Mouse (Mus musculus): Measurements from ENCODE around the gene Ptprg. TPM values are rescaled to one million over a fixed set of nuclear protein-coding genes. Genes with fewer than 3 reads are reported as not detected.
A peak's percentile ranks its signal among the peaks of the same experiment; 100 is the strongest.

Gene Ptprg
- polyA plus RNA-seq, 1 experiment, result 73.9 TPM

DNA sequence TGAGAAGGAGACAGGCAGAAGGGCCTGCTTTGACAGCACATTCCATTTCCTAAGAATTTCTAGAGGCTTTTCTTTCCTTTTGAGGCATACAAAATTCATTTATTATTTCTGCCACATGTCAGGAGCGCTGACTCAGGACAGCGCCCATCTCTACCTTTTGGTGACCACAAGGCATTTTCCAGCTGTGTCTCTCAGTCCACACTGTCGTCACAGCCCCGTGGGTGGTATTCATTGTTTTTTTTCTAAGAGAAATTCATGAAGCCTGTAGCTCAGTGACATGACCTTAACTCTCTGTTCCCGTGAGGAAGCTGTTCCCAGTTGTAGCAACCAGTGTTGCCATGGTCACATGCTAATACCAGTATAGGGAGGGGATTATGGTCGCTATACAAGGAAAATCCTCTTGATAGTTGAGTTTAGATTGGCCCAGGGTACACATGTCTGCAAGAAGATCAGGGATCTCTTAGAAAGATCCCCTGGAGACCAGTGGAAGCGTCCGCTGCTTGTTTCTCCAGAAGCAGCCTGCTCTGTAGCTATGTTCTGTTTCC is 590.7 kb downstream of the Ptprg start:
- TF ChIP-seq CTCF (IDR thresholded peaks at IDR 0.05; ENCODE audit: borderline replicate concordance, insufficient read depth, low read length) (no peak), POLR2A (IDR thresholded peaks at IDR 0.05; ENCODE audit: low read depth, low read length) (no peak)
- H3K27ac ChIP-seq (ENCODE audit: insufficient read depth, low read length), result no peak overlapping the region
- no peak overlapping the region for H3K4me3 ChIP-seq (ENCODE audit: insufficient read depth, low read length)
- H3K4me1 ChIP-seq (ENCODE audit: control insufficient read depth, insufficient read depth, low read length), result peaks cover 2% of the 10 kb centered on the region; the same call in 1 of the 2 replicates

GRCm38 (mm10) chr14:12145919-12146318 is 592.6 kb downstream of the Ptprg start:
- Histone ChIP-seq H3K4me3 (ENCODE audit: insufficient read depth, low read length) (no peak overlapping the region), H3K27ac (ENCODE audit: insufficient read depth, low read length) (no peak overlapping the region), H3K4me1 (ENCODE audit: control insufficient read depth, insufficient read depth, low read length) (no peaks in the 10 kb centered on the region)
- TF ChIP-seq POLR2A (IDR thresholded peaks at IDR 0.05; ENCODE audit: low read depth, low read length) (no peak), CTCF (IDR thresholded peaks at IDR 0.05; ENCODE audit: borderline replicate concordance, insufficient read depth, low read length) (no peak)

- Histone ChIP-seq H3K4me1 (ENCODE audit: control insufficient read depth, insufficient read depth, low read length) (no peaks in the 10 kb centered on the region), H3K27ac (ENCODE audit: insufficient read depth, low read length) (no peak overlapping the region), H3K4me3 (ENCODE audit: insufficient read depth, low read length) (no peak overlapping the region)
- TF ChIP-seq POLR2A (IDR thresholded peaks at IDR 0.05; ENCODE audit: low read depth, low read length), result no peak
- no peak for TF ChIP-seq CTCF (IDR thresholded peaks at IDR 0.05; ENCODE audit: borderline replicate concordance, insufficient read depth, low read length)
These were observed 596.2 kb downstream of the Ptprg start for GRCm38 (mm10) chr14:12149529-12149928.

DNA sequence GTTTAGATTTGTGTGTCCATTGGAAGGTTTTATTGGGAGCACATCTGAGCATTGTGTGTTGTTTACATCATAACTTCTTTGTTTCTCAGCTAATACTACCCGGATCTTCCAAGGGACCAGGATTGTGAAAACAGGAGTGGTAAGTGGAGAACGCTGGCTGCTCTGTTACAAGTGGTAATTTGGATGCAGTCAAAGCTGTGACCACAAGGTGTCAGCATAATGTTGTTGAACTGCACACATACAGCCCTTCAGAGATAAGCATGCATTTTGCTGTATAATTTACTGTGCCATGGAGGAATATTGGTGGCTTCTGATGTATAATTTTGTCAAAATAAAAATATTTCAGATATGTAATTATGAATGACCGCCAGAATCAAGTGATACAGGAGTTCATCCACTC is 598.6 kb downstream of the Ptprg start:
- Histone ChIP-seq H3K27ac (ENCODE audit: insufficient read depth, low read length) (no peak overlapping the region), H3K4me1 (ENCODE audit: control insufficient read depth, insufficient read depth, low read length) (no peaks in the 10 kb centered on the region), H3K4me3 (ENCODE audit: insufficient read depth, low read length) (no peak overlapping the region)
- peak; percentile 17; the same call in 1 of the 2 replicates for TF ChIP-seq CTCF (IDR thresholded peaks at IDR 0.05; ENCODE audit: borderline replicate concordance, insufficient read depth, low read length)
- no peak for TF ChIP-seq POLR2A (IDR thresholded peaks at IDR 0.05; ENCODE audit: low read depth, low read length)

DNA sequence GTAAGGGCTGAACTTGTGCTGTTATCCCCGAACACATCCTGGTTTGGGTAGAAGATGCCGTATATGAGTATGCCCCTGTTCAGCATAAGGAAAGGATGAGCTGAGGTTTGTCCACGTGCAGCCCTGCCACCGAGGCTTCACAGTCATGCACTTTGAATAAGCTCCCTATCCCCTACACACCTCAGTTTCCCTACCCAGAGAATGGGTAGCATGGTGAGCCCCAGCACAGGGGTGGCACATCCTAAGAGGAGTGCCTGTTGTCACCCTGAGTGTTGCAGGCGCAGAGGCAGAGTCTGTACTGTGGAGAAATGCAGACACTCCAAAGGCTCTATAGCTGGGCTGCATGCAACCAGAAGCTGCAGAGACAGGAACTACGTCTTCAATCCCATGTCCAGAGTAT is 599.4 kb downstream of the Ptprg start:
- H3K4me1 ChIP-seq (ENCODE audit: control insufficient read depth, insufficient read depth, low read length), result no peaks in the 10 kb centered on the region
- H3K4me3 ChIP-seq (ENCODE audit: insufficient read depth, low read length), result no peak overlapping the region
- H3K27ac ChIP-seq (ENCODE audit: insufficient read depth, low read length), result no peak overlapping the region
- TF ChIP-seq CTCF (IDR thresholded peaks at IDR 0.05; ENCODE audit: borderline replicate concordance, insufficient read depth, low read length), result no peak

DNA sequence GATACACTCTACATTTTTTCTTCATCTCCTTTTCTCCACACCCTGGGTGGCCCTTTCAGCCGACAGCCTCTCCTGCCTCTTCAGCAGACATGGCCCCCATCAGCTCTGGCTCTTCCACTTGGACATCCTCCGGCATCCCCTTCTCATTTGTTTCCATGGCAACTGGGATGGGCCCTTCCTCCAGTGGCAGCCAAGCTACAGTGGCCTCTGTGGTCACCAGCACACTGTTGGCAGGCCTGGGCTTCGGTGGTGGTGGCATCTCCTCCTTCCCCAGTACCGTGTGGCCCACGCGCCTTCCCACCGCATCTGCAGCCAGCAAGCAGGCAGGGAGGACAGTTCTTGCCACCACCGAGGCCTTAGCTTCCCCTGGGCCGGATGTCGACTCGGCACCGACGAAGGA is 600.3 kb downstream of the Ptprg start:
- Histone ChIP-seq H3K4me3 (ENCODE audit: insufficient read depth, low read length) (no peak overlapping the region), H3K27ac (ENCODE audit: insufficient read depth, low read length) (no peak overlapping the region), H3K4me1 (ENCODE audit: control insufficient read depth, insufficient read depth, low read length) (no peaks in the 10 kb centered on the region)
- no peak for TF ChIP-seq CTCF (IDR thresholded peaks at IDR 0.05; ENCODE audit: borderline replicate concordance, insufficient read depth, low read length)
- no peak for TF ChIP-seq POLR2A (IDR thresholded peaks at IDR 0.05; ENCODE audit: low read depth, low read length)

GRCm38 (mm10) chr14:12161738-12162310 is 608.5 kb downstream of the Ptprg start:
- no peak for TF ChIP-seq CTCF (IDR thresholded peaks at IDR 0.05; ENCODE audit: borderline replicate concordance, insufficient read depth, low read length)
- TF ChIP-seq POLR2A (IDR thresholded peaks at IDR 0.05; ENCODE audit: low read depth, low read length), result no peak
- Histone ChIP-seq H3K4me3 (ENCODE audit: insufficient read depth, low read length) (no peak overlapping the region), H3K4me1 (ENCODE audit: control insufficient read depth, insufficient read depth, low read length) (no peaks in the 10 kb centered on the region), H3K27ac (ENCODE audit: insufficient read depth, low read length) (no peak overlapping the region)

DNA sequence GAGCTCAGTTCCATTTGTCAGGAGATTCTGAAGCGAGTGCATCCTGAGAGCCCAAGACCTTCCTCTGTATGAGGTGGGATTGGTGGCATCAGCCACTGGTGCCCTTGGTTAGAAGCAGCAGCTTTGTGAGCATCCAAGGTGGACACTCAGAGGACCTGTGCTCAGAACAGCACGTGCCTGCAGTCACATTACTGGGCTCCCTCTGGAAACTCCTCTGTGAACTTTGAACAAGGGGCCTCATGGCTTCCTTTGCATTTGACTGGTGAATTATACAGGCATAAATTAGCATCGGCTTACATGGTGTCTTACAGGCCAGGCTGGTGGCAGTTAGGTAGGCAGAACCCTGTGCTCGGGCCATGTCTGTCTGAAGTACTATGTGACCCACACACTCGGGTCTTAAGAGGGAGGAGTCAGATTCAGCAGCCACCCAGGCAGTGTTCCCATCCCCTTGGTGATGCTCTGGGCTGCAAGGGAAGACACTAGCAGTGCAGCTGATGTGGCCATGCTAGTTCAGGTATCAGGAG is 609.1 kb downstream of the Ptprg start:
- Histone ChIP-seq H3K4me3 (ENCODE audit: insufficient read depth, low read length) (no peak overlapping the region), H3K27ac (ENCODE audit: insufficient read depth, low read length) (no peak overlapping the region), H3K4me1 (ENCODE audit: control insufficient read depth, insufficient read depth, low read length) (no peaks in the 10 kb centered on the region)
- no peak for TF ChIP-seq CTCF (IDR thresholded peaks at IDR 0.05; ENCODE audit: borderline replicate concordance, insufficient read depth, low read length)
- no peak for TF ChIP-seq POLR2A (IDR thresholded peaks at IDR 0.05; ENCODE audit: low read depth, low read length)

DNA sequence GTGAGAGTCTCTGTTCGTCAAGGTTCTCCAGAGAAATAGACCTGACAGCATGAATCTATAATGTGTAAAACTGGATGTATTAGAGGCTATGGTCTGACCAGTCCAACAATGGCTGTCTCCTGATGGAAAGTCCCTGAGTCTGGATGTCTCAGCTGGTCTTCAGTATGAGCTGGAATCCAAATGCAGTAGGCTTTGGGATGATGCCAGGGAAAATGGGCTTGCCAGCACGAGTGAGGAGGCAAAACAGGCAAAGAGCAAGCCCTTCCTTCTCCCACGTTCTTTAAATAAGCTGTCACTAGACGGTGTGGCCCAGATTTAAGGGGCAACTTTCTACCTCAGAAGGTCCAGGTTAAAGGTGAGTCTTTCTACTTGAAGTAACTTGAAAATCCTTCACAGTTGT is 609.9 kb downstream of the Ptprg start:
- Histone ChIP-seq H3K4me1 (ENCODE audit: control insufficient read depth, insufficient read depth, low read length) (no peaks in the 10 kb centered on the region), H3K27ac (ENCODE audit: insufficient read depth, low read length) (no peak overlapping the region), H3K4me3 (ENCODE audit: insufficient read depth, low read length) (no peak overlapping the region)
- TF ChIP-seq POLR2A (IDR thresholded peaks at IDR 0.05; ENCODE audit: low read depth, low read length) (no peak), CTCF (IDR thresholded peaks at IDR 0.05; ENCODE audit: borderline replicate concordance, insufficient read depth, low read length) (no peak)

- TF ChIP-seq POLR2A (IDR thresholded peaks at IDR 0.05; ENCODE audit: low read depth, low read length) (no peak), CTCF (IDR thresholded peaks at IDR 0.05; ENCODE audit: borderline replicate concordance, insufficient read depth, low read length) (no peak)
- Histone ChIP-seq H3K27ac (ENCODE audit: insufficient read depth, low read length) (no peak overlapping the region), H3K4me3 (ENCODE audit: insufficient read depth, low read length) (no peak overlapping the region), H3K4me1 (ENCODE audit: control insufficient read depth, insufficient read depth, low read length) (no peaks in the 10 kb centered on the region)
These were observed 613.9 kb downstream of the Ptprg start for GRCm38 (mm10) chr14:12167215-12167614.

Measured in embryonic fibroblast, embryonic 13.5 days (primary cell).